Comparison of ENCODE assay signal across 21 mouse cellular contexts in genomic region chr11:108198592-108198991, GRCm38 (mm10).
DNase-seq lines count a peak whose midpoint lies in the region; ATAC-seq and TF ChIP-seq lines count a peak whose summit lies in the region.
"Had no signal": no experiment of that assay in that cellular context is flagged by ENCODE, and none has a peak within 500 bp of the region (broad histone marks: within the 10 kb centered on the region; RNA-seq: fewer than 3 reads in every experiment).

No protein-coding gene starts in this region.

- DNase-seq in limb, embryonic 10.5 days (ENCODE audit: low spot score), result no peak
- peak; percentile 46 for DNase-seq in lung, postnatal 0 days (ENCODE audit: low spot score)
- DNase-seq in lung, postnatal 25 days (ENCODE audit: low spot score), result no peak
- no peak for DNase-seq in CH12.LX (ENCODE audit: extremely low read depth)
- no peak for DNase-seq in cerebellum, adult 11-12 months
- DNase-seq: adrenal gland, adult 2 months; adrenal gland, postnatal 25 days; cerebellum, adult 2 months; cerebellum, postnatal 10 days; embryo, embryonic 11 days; gastrocnemius, postnatal 10 days; heart, adult 18-20 months; heart, postnatal 10 days; heart, postnatal 4 days had no signal

- TF ChIP-seq RAD21 in CH12.LX (IDR thresholded peaks at IDR 0.05; ENCODE audit: low read depth, low read length), result no peak

- H3K79me2 ChIP-seq in CH12.LX (replicated peaks; ENCODE audit: control insufficient read depth, extremely low read depth, insufficient read depth, poor library complexity, severe bottlenecking), result peaks cover 27% of the 10 kb centered on the region

- H3K9ac ChIP-seq in limb, embryonic 12.5 days (replicated peaks), result no peak overlapping the region
- no peak overlapping the region for H3K9ac ChIP-seq in lung, postnatal 0 days (replicated peaks; ENCODE audit: low read depth)
- H3K9ac ChIP-seq in CH12.LX (ENCODE audit: insufficient read depth, low read depth), result no peak overlapping the region
- H3K9ac ChIP-seq in intestine, embryonic 16.5 days (ENCODE audit: low read depth, low read length), result no peak overlapping the region
- H3K9ac ChIP-seq: embryonic facial prominence, embryonic 13.5 days; forebrain, embryonic 12.5 days; hindbrain, embryonic 13.5 days had no signal

- no peak for TF ChIP-seq POLR2A in CH12.LX (IDR thresholded peaks at IDR 0.05; ENCODE audit: low read depth, low read length)

- no peak overlapping the region for H3K27ac ChIP-seq in limb, embryonic 12.5 days
- no peak overlapping the region for H3K27ac ChIP-seq in limb, embryonic 10.5 days
- no peak overlapping the region for H3K27ac ChIP-seq in lung, postnatal 0 days (ENCODE audit: low read length)
- peak overlapping the region; percentile 20; the same call in 1 of the 2 replicates for H3K27ac ChIP-seq in CH12.LX (ENCODE audit: insufficient read depth, low read depth)
- no peak overlapping the region for H3K27ac ChIP-seq in intestine, embryonic 16.5 days (ENCODE audit: low read length)
- H3K27ac ChIP-seq: embryonic facial prominence, embryonic 13.5 days; forebrain, embryonic 12.5 days; heart, embryonic 10.5 days; hindbrain, embryonic 13.5 days had no signal

- TF ChIP-seq EP300 in lung, postnatal 0 days (IDR thresholded peaks at IDR 0.05), result no peak
- no peak for TF ChIP-seq EP300 in CH12.LX (IDR thresholded peaks at IDR 0.05; ENCODE audit: low read length)

- H3K9me3 ChIP-seq in limb, embryonic 12.5 days, result no peaks in the 10 kb centered on the region
- no peaks in the 10 kb centered on the region for H3K9me3 ChIP-seq in limb, embryonic 10.5 days (replicated peaks)
- H3K9me3 ChIP-seq in lung, postnatal 0 days (ENCODE audit: low read length), result no peaks in the 10 kb centered on the region
- H3K9me3 ChIP-seq in CH12.LX (replicated peaks; ENCODE audit: low read length), result no peaks in the 10 kb centered on the region
- H3K9me3 ChIP-seq in intestine, embryonic 16.5 days (ENCODE audit: control insufficient read depth, low read length), result no peaks in the 10 kb centered on the region
- H3K9me3 ChIP-seq: embryonic facial prominence, embryonic 13.5 days; forebrain, embryonic 12.5 days; heart, embryonic 10.5 days; hindbrain, embryonic 13.5 days had no signal

- peak; percentile 26; the same call in 1 of the 2 replicates for ATAC-seq in limb, embryonic 12.5 days (ENCODE audit: insufficient number of reproducible peaks, insufficient read depth, low FRiP score, low TSS enrichment, low read depth)
- ATAC-seq in lung, postnatal 0 days, result peak; percentile 47; the same call in 1 of the 2 replicates
- peak; percentile 36 for ATAC-seq in intestine, embryonic 16.5 days
- ATAC-seq: forebrain, embryonic 16.5 days had no signal

- TF ChIP-seq CTCF in lung, postnatal 0 days (IDR thresholded peaks at IDR 0.05), result no peak
- TF ChIP-seq CTCF in CH12.LX (conservative IDR thresholded peaks at IDR 0.05 in 1 of 2, IDR thresholded peaks at IDR 0.05 in 1 of 2; ENCODE audit: low read depth in 2 of 2, low read length in 2 of 2), result no peak

- no peak overlapping the region for H3K4me3 ChIP-seq in limb, embryonic 12.5 days (replicated peaks)
- no peak overlapping the region for H3K4me3 ChIP-seq in limb, embryonic 10.5 days
- H3K4me3 ChIP-seq in lung, postnatal 0 days (ENCODE audit: low read depth, low read length), result no peak overlapping the region
- H3K4me3 ChIP-seq in CH12.LX (replicated peaks in 1 of 3; ENCODE audit: low read depth in 2 of 3, low read length in 2 of 3, poor library complexity in 1 of 3), result no peak overlapping the region
- H3K4me3 ChIP-seq in intestine, embryonic 16.5 days (ENCODE audit: low read length), result no peak overlapping the region
- H3K4me3 ChIP-seq: embryonic facial prominence, embryonic 13.5 days; forebrain, embryonic 12.5 days; heart, embryonic 10.5 days; hindbrain, embryonic 13.5 days had no signal

- no peaks in the 10 kb centered on the region for H3K36me3 ChIP-seq in limb, embryonic 12.5 days
- H3K36me3 ChIP-seq in limb, embryonic 10.5 days, result no peaks in the 10 kb centered on the region
- no peaks in the 10 kb centered on the region for H3K36me3 ChIP-seq in lung, postnatal 0 days (ENCODE audit: insufficient read depth, low read length)
- H3K36me3 ChIP-seq in CH12.LX (replicated peaks in 1 of 2; ENCODE audit: control insufficient read depth in 1 of 2, insufficient read depth in 1 of 2, low read length in 1 of 2), result peaks cover 7 to 49% of the 10 kb centered on the region in 2 experiments
- H3K36me3 ChIP-seq in intestine, embryonic 16.5 days (ENCODE audit: control insufficient read depth, insufficient read depth, low read length), result no peaks in the 10 kb centered on the region
- H3K36me3 ChIP-seq: embryonic facial prominence, embryonic 13.5 days; forebrain, embryonic 12.5 days; heart, embryonic 10.5 days; hindbrain, embryonic 13.5 days had no signal

- in situ Hi-C loops in CH12.LX (cut with MboI; ENCODE audit: low pct_ligation_motif_present, low pct_unique_long_range_greater_than_20kb, low sequenced_read_pairs), result no loop called here

- dilution Hi-C loops in CH12.LX (cut with MboI; ENCODE audit: extremely low pct_ligation_motif_present, extremely low pct_unique_long_range_greater_than_20kb, low sequenced_read_pairs), result no loop called here

- H3K4me2 ChIP-seq in limb, embryonic 12.5 days, result no peak overlapping the region
- no peak overlapping the region for H3K4me2 ChIP-seq in lung, postnatal 0 days (replicated peaks; ENCODE audit: low read depth, low read length)
- H3K4me2 ChIP-seq in CH12.LX (ENCODE audit: insufficient read depth, low read depth, poor library complexity, severe bottlenecking), result no peak overlapping the region
- H3K4me2 ChIP-seq in intestine, embryonic 16.5 days (ENCODE audit: low read depth, low read length), result no peak overlapping the region
- H3K4me2 ChIP-seq: embryonic facial prominence, embryonic 13.5 days; forebrain, embryonic 12.5 days; hindbrain, embryonic 13.5 days had no signal

- H3K4me1 ChIP-seq in limb, embryonic 12.5 days (replicated peaks), result 0 out of 2 replicates have a peak, but pooled peaks cover 3% of the 10 kb centered on the region
- peaks cover 4% of the 10 kb centered on the region; the same call in 1 of the 2 replicates for H3K4me1 ChIP-seq in limb, embryonic 10.5 days
- H3K4me1 ChIP-seq in lung, postnatal 0 days (ENCODE audit: insufficient read depth, low read depth, low read length), result peaks cover 6% of the 10 kb centered on the region; the same call in 1 of the 2 replicates
- peaks cover 40 to 99% of the 10 kb centered on the region in 2 experiments for H3K4me1 ChIP-seq in CH12.LX (ENCODE audit: control insufficient read depth in 1 of 2, insufficient read depth in 2 of 2)
- peaks cover 10% of the 10 kb centered on the region for H3K4me1 ChIP-seq in intestine, embryonic 16.5 days (ENCODE audit: control insufficient read depth, insufficient read depth, low read length)

- 76% methylated on average over 5 of the region's 5 CpGs for WGBS in limb, embryonic 12.5 days
- WGBS in limb, embryonic 10.5 days, result 71% methylated on average over 5 of the region's 5 CpGs
- 24% methylated on average over 5 of the region's 5 CpGs for WGBS in lung, postnatal 0 days
- 47% methylated on average over 5 of the region's 5 CpGs for WGBS in intestine, embryonic 16.5 days

- H3K27me3 ChIP-seq in limb, embryonic 12.5 days, result no peaks in the 10 kb centered on the region
- no peaks in the 10 kb centered on the region for H3K27me3 ChIP-seq in limb, embryonic 10.5 days (ENCODE audit: low read depth, poor library complexity, severe bottlenecking)
- no peaks in the 10 kb centered on the region for H3K27me3 ChIP-seq in lung, postnatal 0 days (replicated peaks; ENCODE audit: insufficient read depth, low read length)
- no peaks in the 10 kb centered on the region for H3K27me3 ChIP-seq in CH12.LX (replicated peaks)
- no peaks in the 10 kb centered on the region for H3K27me3 ChIP-seq in intestine, embryonic 16.5 days (replicated peaks; ENCODE audit: control insufficient read depth, insufficient read depth, low read length)
- H3K27me3 ChIP-seq: embryonic facial prominence, embryonic 13.5 days; forebrain, embryonic 12.5 days had no signal

TF ChIP-seq in CH12.LX, 34 proteins besides CTCF, POLR2A, EP300 and RAD21:
- TF ChIP-seq ZNF384 (IDR thresholded peaks at IDR 0.05; ENCODE audit: low read depth, low read length) (no peak), E2F4 (IDR thresholded peaks at IDR 0.05; ENCODE audit: insufficient replicate concordance, low read depth, low read length) (no peak), NRF1 (IDR thresholded peaks at IDR 0.05; ENCODE audit: low read depth, low read length) (no peak), BHLHE40 (IDR thresholded peaks at IDR 0.05; ENCODE audit: low read depth, low read length) (no peak), TCF12 (IDR thresholded peaks at IDR 0.05; ENCODE audit: low read depth, low read length) (no peak), PAX5 (IDR thresholded peaks at IDR 0.05; ENCODE audit: low read length) (no peak), RCOR1 (conservative IDR thresholded peaks at IDR 0.05; ENCODE audit: low read depth, low read length) (no peak), USF2 (conservative IDR thresholded peaks at IDR 0.05; ENCODE audit: low read depth, low read length) (no peak), MXI1 (IDR thresholded peaks at IDR 0.05; ENCODE audit: low read depth, low read length) (no peak), MYC (IDR thresholded peaks at IDR 0.05; ENCODE audit: low read depth, low read length) (no peak), MAZ (IDR thresholded peaks at IDR 0.05; ENCODE audit: low read depth, low read length) (no peak), UBTF (IDR thresholded peaks at IDR 0.05; ENCODE audit: low read depth, low read length) (no peak), HCFC1 (IDR thresholded peaks at IDR 0.05; ENCODE audit: low read depth, low read length) (no peak), JUND (conservative IDR thresholded peaks at IDR 0.05; ENCODE audit: low read depth, low read length) (no peak), POLR2AphosphoS2 (IDR thresholded peaks at IDR 0.05; ENCODE audit: low read depth, low read length) (no peak), USF1 (IDR thresholded peaks at IDR 0.05; ENCODE audit: low read depth, low read length) (no peak)
